Mouse (Mus musculus) bone marrow macrophage, adult 2 months (primary cell): Measurements from ENCODE around the gene Gm4301.
"Not testable (repeated sequence)": the region's sequence is repeated elsewhere in the genome, so short reads cannot be mapped to it uniquely, and the experiment has no call there.

Experiments
- CTCF ChIP-seq: IDR thresholded peaks from 2 replicates; pipeline ENCODE4 v1.5.1; 2012; ENCODE audit warnings: low read depth, mild to moderate bottlenecking, low read length, moderate library complexity
- POLR2A ChIP-seq: IDR thresholded peaks from 2 replicates; pipeline ENCODE4 v1.6.1; 2012; ENCODE audit warnings: mild to moderate bottlenecking, low read depth, low read length, borderline replicate concordance

DNA sequence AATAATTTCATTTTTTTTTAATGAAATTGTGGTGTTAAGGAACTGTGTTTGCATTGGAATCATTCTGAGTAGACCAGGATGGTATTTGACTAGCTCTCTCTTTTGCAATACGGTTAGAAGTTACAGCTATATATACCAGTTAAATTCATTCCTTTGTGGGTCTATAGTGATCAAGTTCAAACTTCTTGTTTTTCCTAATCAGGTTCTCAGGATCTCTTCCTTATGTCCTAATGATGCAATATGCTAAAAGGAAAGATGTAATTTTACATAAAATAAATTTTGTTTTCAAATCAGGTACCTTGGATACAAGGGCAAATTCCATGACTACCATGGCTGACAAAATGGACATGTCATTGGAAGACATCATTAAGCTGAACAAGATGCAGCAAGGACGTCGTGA lies 5.1 kb downstream of the Gm4301 start, which contains the start of gene Gm4302:
- TF ChIP-seq POLR2A, CTCF: not testable (repeated sequence)
